Mouse (Mus musculus): ENCODE results near the gene Rxfp3. TPM values are rescaled to one million over a fixed set of nuclear protein-coding genes. Genes with fewer than 3 reads are reported as not detected.

Rxfp3 gene
- polyA plus RNA-seq, 1 experiment from 2014 or later: 0.05 TPM

GRCm38 (mm10) chr15:11037376-11037695, 455 bp downstream of the Rxfp3 start:
- TF ChIP-seq CTCF (IDR thresholded peaks at IDR 0.05; ENCODE audit: low read depth): no peak
- 0 out of 2 replicates have a peak, but pooled peaks cover 4% of the 10 kb centered on the region for H3K4me1 ChIP-seq (replicated peaks; ENCODE audit: control insufficient read depth, insufficient read depth, low read length)
- H3K36me3 ChIP-seq (ENCODE audit: control insufficient read depth, insufficient read depth): no peaks in the 10 kb centered on the region
- H3K4me3 ChIP-seq (ENCODE audit: low read depth, low read length): peak overlapping the region; percentile 31
- ATAC-seq: no peak
- H3K9ac ChIP-seq (ENCODE audit: low read depth, low read length): no peak overlapping the region
- WGBS: 3% methylated on average over 8 of the region's 8 CpGs
- no peaks in the 10 kb centered on the region for H3K9me3 ChIP-seq (ENCODE audit: control insufficient read depth)
- peaks cover 43% of the 10 kb centered on the region for H3K27me3 ChIP-seq (replicated peaks; ENCODE audit: control insufficient read depth, insufficient read depth, low read length)
- H3K27ac ChIP-seq (ENCODE audit: low read depth, low read length): no peak overlapping the region
- H3K4me2 ChIP-seq (replicated peaks; ENCODE audit: low read depth): peak overlapping the region; percentile 58; the same call in 1 of the 2 replicates

GRCm38 (mm10) chr15:11036535-11037375, 1.0 kb downstream of the Rxfp3 start:
- peak overlapping the region; percentile 31 for H3K4me3 ChIP-seq (ENCODE audit: low read depth, low read length)
- H3K9me3 ChIP-seq (ENCODE audit: control insufficient read depth): no peaks in the 10 kb centered on the region
- 2% methylated on average over 49 of the region's 49 CpGs for WGBS
- no peak overlapping the region for H3K9ac ChIP-seq (ENCODE audit: low read depth, low read length)
- peak overlapping the region; percentile 58 for H3K4me2 ChIP-seq (replicated peaks; ENCODE audit: low read depth)
- no peak overlapping the region for H3K27ac ChIP-seq (ENCODE audit: low read depth, low read length)
- H3K27me3 ChIP-seq (replicated peaks; ENCODE audit: control insufficient read depth, insufficient read depth, low read length): peaks cover 43% of the 10 kb centered on the region
- TF ChIP-seq CTCF (IDR thresholded peaks at IDR 0.05; ENCODE audit: low read depth): no peak
- no peaks in the 10 kb centered on the region for H3K36me3 ChIP-seq (ENCODE audit: control insufficient read depth, insufficient read depth)
- no peak for ATAC-seq
- 0 out of 2 replicates have a peak, but pooled peaks cover 4% of the 10 kb centered on the region for H3K4me1 ChIP-seq (replicated peaks; ENCODE audit: control insufficient read depth, insufficient read depth, low read length)

GRCm38 (mm10) chr15:11035947-11036474, 1.8 kb downstream of the Rxfp3 start:
- no peak for TF ChIP-seq CTCF (IDR thresholded peaks at IDR 0.05; ENCODE audit: low read depth)
- 5% methylated on average over 34 of the region's 34 CpGs for WGBS
- no peak for ATAC-seq
- Histone ChIP-seq H3K9ac (ENCODE audit: low read depth, low read length) (no peak overlapping the region), H3K4me1 (replicated peaks; ENCODE audit: control insufficient read depth, insufficient read depth, low read length) (0 out of 2 replicates have a peak, but pooled peaks cover 4% of the 10 kb centered on the region), H3K4me3 (ENCODE audit: low read depth, low read length) (peak overlapping the region; percentile 31), H3K27ac (ENCODE audit: low read depth, low read length) (no peak overlapping the region), H3K27me3 (replicated peaks; ENCODE audit: control insufficient read depth, insufficient read depth, low read length) (peaks cover 43% of the 10 kb centered on the region), H3K36me3 (ENCODE audit: control insufficient read depth, insufficient read depth) (no peaks in the 10 kb centered on the region), H3K9me3 (ENCODE audit: control insufficient read depth) (no peaks in the 10 kb centered on the region), H3K4me2 (replicated peaks; ENCODE audit: low read depth) (peak overlapping the region; percentile 58)

GRCm38 (mm10) chr15:11030188-11030587, 7.6 kb downstream of the Rxfp3 start:
- Histone ChIP-seq H3K4me1 (replicated peaks; ENCODE audit: control insufficient read depth, insufficient read depth, low read length) (no peaks in the 10 kb centered on the region), H3K4me3 (ENCODE audit: low read depth, low read length) (no peak overlapping the region), H3K36me3 (ENCODE audit: control insufficient read depth, insufficient read depth) (no peaks in the 10 kb centered on the region), H3K27me3 (replicated peaks; ENCODE audit: control insufficient read depth, insufficient read depth, low read length) (peaks cover 10% of the 10 kb centered on the region), H3K9ac (ENCODE audit: low read depth, low read length) (no peak overlapping the region), H3K4me2 (replicated peaks; ENCODE audit: low read depth) (no peak overlapping the region), H3K27ac (ENCODE audit: low read depth, low read length) (no peak overlapping the region), H3K9me3 (ENCODE audit: control insufficient read depth) (no peaks in the 10 kb centered on the region)
- ATAC-seq: no peak
- WGBS: 81% methylated on average over 3 of the region's 3 CpGs
- no peak for TF ChIP-seq CTCF (IDR thresholded peaks at IDR 0.05; ENCODE audit: low read depth)

- no peak overlapping the region for H3K4me3 ChIP-seq (ENCODE audit: low read depth, low read length)
- no peaks in the 10 kb centered on the region for H3K4me1 ChIP-seq (replicated peaks; ENCODE audit: control insufficient read depth, insufficient read depth, low read length)
- no peaks in the 10 kb centered on the region for H3K36me3 ChIP-seq (ENCODE audit: control insufficient read depth, insufficient read depth)
- no peak for TF ChIP-seq CTCF (IDR thresholded peaks at IDR 0.05; ENCODE audit: low read depth)
- no peaks in the 10 kb centered on the region for H3K27me3 ChIP-seq (replicated peaks; ENCODE audit: control insufficient read depth, insufficient read depth, low read length)
- ATAC-seq: 0 out of 2 replicates have a peak, but pooled peaks have one; percentile 19
- 34% methylated on average over 4 of the region's 4 CpGs for WGBS
- no peak overlapping the region for H3K27ac ChIP-seq (ENCODE audit: low read depth, low read length)
- no peak overlapping the region for H3K4me2 ChIP-seq (replicated peaks; ENCODE audit: low read depth)
- H3K9ac ChIP-seq (ENCODE audit: low read depth, low read length): no peak overlapping the region
- H3K9me3 ChIP-seq (ENCODE audit: control insufficient read depth): no peaks in the 10 kb centered on the region
These were observed 10.8 kb downstream of the Rxfp3 start for GRCm38 (mm10) chr15:11026801-11027561.

- Histone ChIP-seq H3K9ac (ENCODE audit: low read depth, low read length) (no peak overlapping the region), H3K4me3 (ENCODE audit: low read depth, low read length) (no peak overlapping the region), H3K36me3 (ENCODE audit: control insufficient read depth, insufficient read depth) (no peaks in the 10 kb centered on the region), H3K27me3 (replicated peaks; ENCODE audit: control insufficient read depth, insufficient read depth, low read length) (no peaks in the 10 kb centered on the region), H3K4me2 (replicated peaks; ENCODE audit: low read depth) (no peak overlapping the region), H3K9me3 (ENCODE audit: control insufficient read depth) (no peaks in the 10 kb centered on the region), H3K4me1 (replicated peaks; ENCODE audit: control insufficient read depth, insufficient read depth, low read length) (no peaks in the 10 kb centered on the region), H3K27ac (ENCODE audit: low read depth, low read length) (no peak overlapping the region)
- 70% methylated on average over 2 of the region's 2 CpGs for WGBS
- no peak for TF ChIP-seq CTCF (IDR thresholded peaks at IDR 0.05; ENCODE audit: low read depth)
- ATAC-seq: no peak
These were observed 22.9 kb downstream of the Rxfp3 start for GRCm38 (mm10) chr15:11014931-11015330.
